Mouse (Mus musculus) liver, embryonic 16.5 days (tissue): ENCODE measurements around the gene Sp4. TPM values are rescaled to one million over a fixed set of nuclear protein-coding genes. Genes with fewer than 3 reads are reported as not detected.

ENCODE experiments used
- ATAC-seq: fragments of 200-750 bp; cut with Nextera tagmentation; 2 replicates; pipeline ENCODE4 v1.8.0; 2017; ENCODE audit warnings: low read depth, mild to moderate bottlenecking, moderate number of reproducible peaks, moderate library complexity
- H3K27ac ChIP-seq: fragments of 300-500 bp; sonication (generic); 2 replicates; pipeline ENCODE4 v1.5.1; 2014; ENCODE audit warnings: mild to moderate bottlenecking, low read length
- H3K27me3 ChIP-seq: fragments of 300-500 bp; sonication (generic); 2 replicates; pipeline ENCODE4 v1.6.1; 2014; ENCODE audit warnings: low read depth, low read length, mixed read lengths; ENCODE audit not compliant: control insufficient read depth, insufficient read depth
- H3K36me3 ChIP-seq: fragments of 300-500 bp; sonication (generic); 2 replicates; pipeline ENCODE4 v1.6.1; 2014; ENCODE audit warnings: mild to moderate bottlenecking; ENCODE audit not compliant: control insufficient read depth, insufficient read depth
- H3K4me1 ChIP-seq: fragments of 300-500 bp; sonication (generic); 2 replicates; pipeline ENCODE4 v1.6.1; 2014; ENCODE audit warnings: low read depth, low read length, mixed read lengths; ENCODE audit not compliant: control insufficient read depth
- H3K4me2 ChIP-seq: fragments of 300-500 bp; sonication (generic); 2 replicates; pipeline ENCODE4 v1.6.1; 2014; ENCODE audit warnings: low read depth, low read length, mixed read lengths
- H3K4me3 ChIP-seq: fragments of 300-500 bp; sonication (generic); 2 replicates; pipeline ENCODE4 v1.5.1; 2014; ENCODE audit warnings: low read depth, mild to moderate bottlenecking, low read length
- H3K9ac ChIP-seq: fragments of 300-500 bp; sonication (generic); 2 replicates; pipeline ENCODE4 v1.6.1; 2014; ENCODE audit warnings: low read depth, low read length
- H3K9me3 ChIP-seq: fragments of 300-500 bp; sonication (generic); replicated peaks from 2 replicates; pipeline ENCODE4 v1.6.1; 2016; ENCODE audit warnings: low read length; ENCODE audit not compliant: control insufficient read depth
- WGBS: fragments of 180-500 bp; shearing (Covaris S2); extraction: QIAGEN DNeasy Blood & Tissue Kit; methylation state at CpG from one replicate; pipeline ENCODE4 v1.1.7; 2014; ENCODE audit not compliant: insufficient replicate concordance; 5-methylcytosine and 5-hydroxymethylcytosine counted together
- polyA plus RNA-seq: library from polyadenylated mRNA; unstranded; fragments of >200 nt; fragmentation: Nextera tagmentation; extraction: Ambion mirVana; gene quantifications from 2 replicates; pipeline ENCODE4 v1.2.1, GENCODE M21; 2015

The Sp4 gene
- polyA plus RNA-seq, 1 experiment from 2014 or later: 5.7 TPM

DNA sequence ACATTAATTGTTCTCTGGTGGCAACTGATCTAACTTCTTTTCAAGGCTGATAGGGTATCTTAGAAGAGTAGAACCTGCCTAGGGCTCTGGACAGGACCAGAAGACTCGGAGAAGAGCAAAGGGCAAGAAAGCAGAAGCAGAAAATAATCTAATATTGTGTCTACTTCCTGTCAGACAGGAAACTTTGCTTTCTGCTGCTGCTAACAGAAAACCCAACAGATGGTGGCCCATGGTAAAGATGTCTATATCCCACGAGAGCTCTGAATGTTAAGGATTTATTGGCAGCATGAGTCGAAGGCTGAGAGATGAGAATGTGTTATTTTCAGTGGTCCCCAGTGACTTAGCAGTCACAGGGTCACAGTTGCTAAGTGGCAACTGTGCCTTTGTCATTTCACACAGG, 80.1 kb downstream of the Sp4 start:
- Histone ChIP-seq H3K4me3 (no peak overlapping the region), H3K9me3 (no peaks in the 10 kb centered on the region), H3K4me1 (no peaks in the 10 kb centered on the region), H3K4me2 (no peak overlapping the region), H3K27ac (no peak overlapping the region), H3K27me3 (no peaks in the 10 kb centered on the region), H3K36me3 (no peaks in the 10 kb centered on the region), H3K9ac (no peak overlapping the region)
- 15% methylated on average over 3 of the region's 3 CpGs for WGBS
- no peak for ATAC-seq

- Histone ChIP-seq H3K9ac (no peak overlapping the region), H3K36me3 (no peaks in the 10 kb centered on the region), H3K4me1 (no peaks in the 10 kb centered on the region), H3K27me3 (no peaks in the 10 kb centered on the region), H3K9me3 (no peaks in the 10 kb centered on the region), H3K4me3 (no peak overlapping the region), H3K27ac (no peak overlapping the region), H3K4me2 (no peak overlapping the region)
- ATAC-seq: no peak
Measured at GRCm38 (mm10) chr12:118220062-118220461, 81.2 kb downstream of the Sp4 start.

DNA sequence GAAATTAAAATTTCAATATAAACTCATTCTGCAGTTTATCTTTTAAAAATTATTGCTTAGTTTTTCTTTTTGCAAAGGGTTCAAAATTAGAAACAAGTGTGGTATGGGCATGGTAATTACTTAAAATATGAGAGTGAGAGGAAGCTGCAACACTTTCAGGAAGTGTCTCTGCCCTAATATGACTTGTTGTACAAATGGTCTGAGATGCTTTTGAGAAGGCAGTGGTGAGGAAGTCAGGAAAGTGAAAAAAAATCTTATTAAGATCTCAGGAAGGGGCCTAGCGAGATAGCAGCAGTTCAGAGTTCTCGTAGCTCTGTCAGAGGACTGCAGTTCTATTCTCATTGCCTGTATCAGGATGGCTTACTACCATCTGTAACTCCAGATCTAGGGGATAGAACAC, 89.1 kb downstream of the Sp4 start:
- Histone ChIP-seq H3K9me3 (no peaks in the 10 kb centered on the region), H3K36me3 (no peaks in the 10 kb centered on the region), H3K9ac (no peak overlapping the region), H3K27me3 (no peaks in the 10 kb centered on the region), H3K4me2 (no peak overlapping the region), H3K4me1 (no peaks in the 10 kb centered on the region), H3K4me3 (no peak overlapping the region), H3K27ac (no peak overlapping the region)
- 35% methylated on average over 2 of the region's 2 CpGs for WGBS
- ATAC-seq: no peak

DNA sequence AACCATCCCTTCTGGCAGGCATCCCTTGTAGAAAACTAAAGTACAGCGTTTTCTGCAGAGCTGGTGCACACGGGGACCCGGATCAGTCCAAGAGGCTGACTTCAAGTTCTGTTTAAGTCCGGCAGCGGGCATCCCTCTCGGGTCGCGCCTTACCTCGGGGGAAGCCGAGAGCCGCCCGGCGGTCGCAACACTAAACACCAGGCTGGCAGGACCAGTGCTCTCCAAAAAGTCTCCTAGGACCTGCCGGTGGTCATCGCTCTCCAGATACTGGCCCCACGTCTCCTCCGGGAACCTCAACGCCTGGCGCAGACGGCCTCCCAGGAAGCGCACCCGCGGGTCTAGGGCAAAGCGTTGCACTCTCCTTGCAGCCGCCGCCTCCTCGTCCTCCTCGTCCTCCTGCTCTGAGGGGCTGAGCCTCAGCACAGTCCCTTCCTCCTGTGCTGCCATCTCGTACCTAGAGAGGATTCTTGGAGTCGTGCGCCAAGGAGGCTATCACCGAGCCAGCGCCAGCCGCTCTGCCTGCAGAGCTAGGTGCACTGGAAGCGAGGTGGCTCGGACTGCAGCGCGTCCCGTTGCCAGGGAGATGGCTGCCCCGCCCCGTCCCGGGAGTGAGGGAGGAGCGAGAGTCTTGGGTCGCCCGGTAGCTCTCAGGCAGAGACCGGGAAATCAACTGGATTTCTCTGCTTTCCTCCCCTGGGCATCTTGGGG, 102.7 kb downstream of the Sp4 start, which contains the start of gene Dnah11:
Gene Dnah11, minus strand, starts transcription at position 658 of the 708 bp plus-strand sequence.
- Histone ChIP-seq H3K36me3 (no peaks in the 10 kb centered on the region), H3K4me2 (peak within 1 kb of the TSS; percentile 54), H3K9ac (no peak within 1 kb of the TSS), H3K9me3 (no peaks in the 10 kb centered on the region), H3K27ac (no peak within 1 kb of the TSS), H3K4me1 (no peaks in the 10 kb centered on the region), H3K4me3 (peak within 1 kb of the TSS; percentile 52), H3K27me3 (peaks cover 28% of the 10 kb centered on the region)
- under 1% methylated on average over 47 of the region's 47 CpGs for WGBS
- peak; percentile 95 for ATAC-seq

GRCm38 (mm10) chr12:118196583-118196982, 104.7 kb downstream of the Sp4 start:
- Histone ChIP-seq H3K9me3 (no peaks in the 10 kb centered on the region), H3K4me1 (no peaks in the 10 kb centered on the region), H3K4me3 (no peak overlapping the region), H3K4me2 (no peak overlapping the region), H3K27me3 (peaks cover 28% of the 10 kb centered on the region), H3K36me3 (no peaks in the 10 kb centered on the region), H3K27ac (no peak overlapping the region), H3K9ac (no peak overlapping the region)
- no peak for ATAC-seq
- WGBS: 49% methylated on average over 2 of the region's 2 CpGs

DNA sequence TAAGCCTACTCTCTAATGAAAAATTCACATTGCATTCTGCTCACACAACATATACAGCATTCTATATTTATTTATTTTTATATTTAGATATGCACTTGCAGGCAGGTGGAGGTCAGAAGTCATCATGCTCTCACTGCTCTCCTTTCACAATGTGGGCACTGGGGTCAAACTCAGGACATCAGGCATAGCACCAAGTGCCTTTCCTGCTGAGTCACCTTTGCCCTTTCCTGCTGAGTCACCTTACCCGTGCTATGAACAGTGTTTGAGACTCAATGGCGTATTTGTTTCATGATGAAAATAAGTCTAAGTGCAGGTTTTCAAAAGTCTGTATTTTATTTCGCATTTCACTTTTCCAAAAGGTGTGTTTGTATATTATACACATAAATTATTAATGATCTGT, 111.7 kb downstream of the Sp4 start:
- Histone ChIP-seq H3K9me3 (no peaks in the 10 kb centered on the region), H3K27me3 (no peaks in the 10 kb centered on the region), H3K4me3 (no peak overlapping the region), H3K27ac (no peak overlapping the region), H3K4me1 (peaks cover 3% of the 10 kb centered on the region), H3K4me2 (no peak overlapping the region), H3K9ac (no peak overlapping the region), H3K36me3 (no peaks in the 10 kb centered on the region)
- ATAC-seq: peak; percentile 52; the same call in 1 of the 2 replicates
- 45% methylated on average over 3 of the region's 3 CpGs for WGBS

- H3K36me3 ChIP-seq: no peaks in the 10 kb centered on the region
- H3K9ac ChIP-seq: no peak overlapping the region
- WGBS: 31% methylated on average over 2 of the region's 2 CpGs
- no peak overlapping the region for H3K4me2 ChIP-seq
- H3K9me3 ChIP-seq: no peaks in the 10 kb centered on the region
- no peak overlapping the region for H3K4me3 ChIP-seq
- no peak overlapping the region for H3K27ac ChIP-seq
- peaks cover 3% of the 10 kb centered on the region for H3K4me1 ChIP-seq
- H3K27me3 ChIP-seq: no peaks in the 10 kb centered on the region
- no peak for ATAC-seq
Measured at GRCm38 (mm10) chr12:118187663-118188062, 113.6 kb downstream of the Sp4 start.

DNA sequence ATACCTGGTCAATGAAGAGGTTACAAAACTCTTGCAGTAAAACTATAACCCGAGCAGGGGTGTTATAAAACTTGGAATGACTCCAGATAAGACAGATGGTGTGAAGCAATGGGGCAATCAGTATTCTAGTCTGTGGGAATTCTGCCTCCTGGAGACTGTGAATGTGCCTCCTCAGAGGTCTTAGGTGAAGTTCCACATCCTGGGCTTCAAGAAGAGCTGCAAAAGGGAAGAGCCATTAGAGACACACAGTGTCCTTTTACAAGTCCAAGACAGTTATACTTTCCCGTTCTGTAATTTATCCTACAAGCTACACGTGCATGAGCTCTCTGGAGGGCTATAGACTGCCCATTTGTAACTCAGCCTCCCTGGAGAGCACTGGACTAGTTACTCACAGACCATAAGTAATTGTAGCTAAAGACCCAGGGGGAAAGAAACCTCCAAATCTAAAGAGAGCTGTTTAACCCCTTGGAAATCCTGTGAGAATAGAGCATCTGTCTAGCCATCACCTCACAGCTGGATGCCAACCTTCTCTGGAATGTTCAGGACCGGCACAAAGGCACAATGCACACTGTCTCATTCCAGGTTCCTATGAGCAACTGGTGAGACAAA, 114.3 kb downstream of the Sp4 start:
- peak; percentile 47 for ATAC-seq
- peak overlapping the region; percentile 37; the same call in 1 of the 2 replicates for H3K27ac ChIP-seq
- no peaks in the 10 kb centered on the region for H3K27me3 ChIP-seq
- peaks cover 3% of the 10 kb centered on the region for H3K4me1 ChIP-seq
- H3K9ac ChIP-seq: no peak overlapping the region
- H3K4me2 ChIP-seq: no peak overlapping the region
- no peak overlapping the region for H3K4me3 ChIP-seq
- no peaks in the 10 kb centered on the region for H3K9me3 ChIP-seq
- whole genome bisulfite sequencing: 35% methylated on average over 4 of the region's 4 CpGs
- no peaks in the 10 kb centered on the region for H3K36me3 ChIP-seq

- peaks cover 3% of the 10 kb centered on the region for H3K4me1 ChIP-seq
- peak; percentile 85 for ATAC-seq
- no peaks in the 10 kb centered on the region for H3K9me3 ChIP-seq
- no peaks in the 10 kb centered on the region for H3K27me3 ChIP-seq
- H3K4me2 ChIP-seq: 0 out of 2 replicates have a peak overlapping the region, but pooled peaks have one; percentile 4
- H3K36me3 ChIP-seq: no peaks in the 10 kb centered on the region
- H3K9ac ChIP-seq: no peak overlapping the region
- H3K27ac ChIP-seq: no peak overlapping the region
- no peak overlapping the region for H3K4me3 ChIP-seq
- 38% methylated on average over 4 of the region's 4 CpGs for WGBS
Measured at GRCm38 (mm10) chr12:118186120-118186880, 114.9 kb downstream of the Sp4 start.
